Mouse (Mus musculus): ENCODE results near the gene Nsun2. TPM values are rescaled to one million over a fixed set of nuclear protein-coding genes. Genes with fewer than 3 reads are reported as not detected.

The Nsun2 gene
- total RNA-seq, 2 experiments from 2014 or later = 80.5 to 85.3 TPM

DNA sequence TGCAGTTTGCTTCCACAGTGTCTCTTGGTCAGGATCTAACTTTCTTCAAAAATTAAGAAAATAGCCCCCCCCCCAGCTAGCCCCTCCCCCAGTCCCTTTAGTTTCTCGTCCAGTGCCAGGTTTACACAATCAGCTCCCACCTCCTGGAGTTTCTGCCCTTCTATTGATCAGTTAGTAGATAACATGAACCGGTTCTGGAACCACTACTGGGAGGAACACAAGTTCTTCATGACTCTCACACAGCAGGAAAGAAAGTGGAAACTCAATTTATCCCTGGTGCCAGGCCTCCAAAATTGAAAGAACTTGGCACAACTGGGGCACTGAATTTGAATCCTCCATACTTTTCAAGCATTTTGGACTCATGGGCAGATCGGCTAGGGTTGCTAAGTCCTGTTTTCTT is 121.0 kb downstream of the Nsun2 start:
- no peak for DNase-seq (ENCODE audit: extremely low spot score in 1 of 2, low spot score in 1 of 2)

DNA sequence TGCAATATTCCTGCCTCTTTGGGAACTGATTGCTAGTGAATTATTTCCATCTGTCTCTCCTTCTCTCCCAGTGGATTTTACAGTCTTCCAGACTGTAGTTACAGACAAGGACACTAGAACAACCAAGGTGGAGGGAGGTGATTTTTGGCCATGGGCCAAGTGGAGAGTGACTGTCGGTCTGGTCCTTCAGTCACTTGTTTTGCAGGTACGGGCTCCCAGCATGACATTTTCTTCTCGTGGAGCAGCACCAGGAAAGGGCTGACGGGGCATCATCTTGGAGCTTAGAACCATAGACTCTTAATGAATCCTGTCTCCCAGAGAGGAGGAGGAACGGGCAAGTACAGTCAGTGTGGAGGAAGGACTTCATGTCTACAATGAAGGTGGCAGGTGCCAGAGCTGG is 138.6 kb downstream of the Nsun2 start:
- DNase-seq (ENCODE audit: extremely low spot score in 1 of 2, low spot score in 1 of 2) = no peak

DNA sequence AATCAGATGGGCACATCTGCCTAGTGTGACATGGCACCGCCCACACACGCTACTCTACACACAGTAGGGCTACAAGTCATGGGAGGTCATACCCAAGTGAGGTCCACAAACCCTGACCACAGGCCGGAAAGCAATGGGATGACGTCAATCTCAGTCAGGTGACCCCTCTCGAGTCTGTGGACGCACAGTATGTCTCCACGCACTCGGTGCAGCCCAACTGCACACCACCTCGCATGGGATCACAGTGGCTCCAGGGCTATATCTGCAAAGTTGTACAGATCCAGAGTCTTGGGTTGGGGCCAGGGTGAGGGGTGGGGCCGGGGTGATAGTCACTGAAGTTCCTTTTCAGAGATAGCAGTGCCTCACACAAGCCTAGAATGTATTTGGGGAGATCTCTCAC is 139.0 kb downstream of the Nsun2 start:
- DNase-seq (ENCODE audit: extremely low spot score in 1 of 2, low spot score in 1 of 2) = no peak

DNA sequence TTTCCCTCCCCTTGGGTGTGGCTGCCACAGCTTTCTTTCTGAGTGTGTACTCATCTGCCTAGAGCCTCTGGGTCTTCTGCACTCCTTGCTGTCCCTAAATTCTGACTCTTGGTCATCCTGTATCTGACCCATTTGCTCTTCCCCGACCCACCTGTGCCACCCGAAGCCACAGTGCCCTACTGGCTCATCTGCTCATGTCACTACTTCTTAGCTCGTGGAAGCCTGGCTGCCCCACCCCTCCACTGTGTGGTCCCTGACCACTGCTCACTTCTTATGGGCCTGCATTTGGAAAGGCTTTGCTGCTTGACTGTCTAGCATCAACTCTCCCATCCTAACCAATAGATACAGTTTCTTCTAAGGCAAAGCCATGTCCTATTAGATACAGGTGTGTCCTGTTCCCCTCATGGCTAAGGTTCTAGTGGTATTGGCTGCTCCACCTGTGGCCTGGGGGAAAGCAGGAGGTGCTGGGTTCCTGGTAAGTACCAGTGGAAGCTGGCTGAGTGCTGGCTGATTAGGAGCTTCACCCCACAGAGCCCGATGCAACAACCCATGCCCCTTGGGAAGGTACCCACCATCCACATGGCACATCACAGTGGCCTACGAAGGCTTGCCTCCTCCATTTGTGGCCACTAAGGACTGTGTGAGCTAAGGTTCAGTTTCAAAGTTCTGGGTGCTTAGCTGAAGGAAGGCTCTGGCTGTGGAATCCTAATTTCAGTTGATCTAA is 139.8 kb downstream of the Nsun2 start:
- DNase-seq (ENCODE audit: extremely low spot score in 1 of 2, low spot score in 1 of 2) = no peak

DNA sequence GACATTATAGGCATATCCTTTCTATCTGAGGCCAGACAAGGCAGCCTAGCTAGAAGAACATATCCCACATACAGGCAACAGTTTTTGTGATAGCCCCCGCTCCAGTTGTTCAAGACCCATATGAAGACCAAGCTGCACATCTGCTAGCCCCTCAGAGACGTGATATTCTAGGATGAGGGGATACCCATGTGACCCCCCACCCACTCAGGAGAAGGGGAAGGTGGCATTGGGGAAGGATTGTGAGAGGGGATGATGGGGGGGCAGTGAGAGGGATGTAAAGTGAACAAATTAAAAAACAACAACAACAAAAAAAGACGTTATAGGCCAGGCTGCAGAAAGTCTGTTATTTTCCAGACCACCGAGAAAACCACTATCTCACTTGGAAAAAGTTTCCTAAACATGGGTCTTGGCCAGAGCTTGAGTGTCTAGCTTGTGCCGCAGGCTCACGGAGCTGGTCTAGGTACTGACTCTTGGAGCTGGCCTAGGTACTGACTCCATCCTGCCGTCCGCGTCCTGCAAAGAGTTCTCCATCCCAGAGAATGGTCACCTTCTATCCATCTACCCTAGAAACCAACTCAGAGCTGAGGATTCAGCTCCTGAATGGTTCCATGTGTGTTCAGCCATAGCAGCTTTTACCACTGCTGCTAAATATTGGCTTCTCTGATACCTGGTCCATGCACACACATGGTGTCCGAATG is 140.5 kb downstream of the Nsun2 start:
- DNase-seq (ENCODE audit: extremely low spot score in 1 of 2, low spot score in 1 of 2) = no peak

Other genes with a start within 250 kb of the Nsun2 start
- 10 to 100 TPM; 42.3 to 43.9 TPM for gene Tent4a, start 871 bp downstream of the Nsun2 start, total RNA-seq (2021)
- 10 to 100 TPM; 14.7 to 15.8 TPM for gene Srd5a1, start 77.7 kb downstream of the Nsun2 start, total RNA-seq (2021)
- gene Ube2ql1, start 206.1 kb downstream of the Nsun2 start, total RNA-seq (2021) = 100 to 1,000 TPM; 189 to 204 TPM

All from layer of hippocampus, postnatal 25 days (tissue).